Mouse (Mus musculus) brain, embryonic 14.5 days (tissue): Measurements from ENCODE around the gene Kazn.

Source experiments
- CTCF ChIP-seq: fragments of 200-500 bp; IDR thresholded peaks from 2 replicates; pipeline ENCODE4 v1.5.1; 2012; ENCODE audit warnings: inconsistent platforms, mild to moderate bottlenecking, moderate library complexity, borderline replicate concordance; ENCODE audit not compliant: insufficient read depth, insufficient read length; ENCODE audit errors: extremely low read depth
- POLR2A ChIP-seq: fragments of 200-500 bp; IDR thresholded peaks from 2 replicates; pipeline ENCODE4 v1.6.1; 2012; ENCODE audit warnings: mild to moderate bottlenecking, inconsistent platforms, borderline replicate concordance; ENCODE audit not compliant: poor library complexity, insufficient read depth, insufficient read length, severe bottlenecking; ENCODE audit errors: extremely low read depth

DNA sequence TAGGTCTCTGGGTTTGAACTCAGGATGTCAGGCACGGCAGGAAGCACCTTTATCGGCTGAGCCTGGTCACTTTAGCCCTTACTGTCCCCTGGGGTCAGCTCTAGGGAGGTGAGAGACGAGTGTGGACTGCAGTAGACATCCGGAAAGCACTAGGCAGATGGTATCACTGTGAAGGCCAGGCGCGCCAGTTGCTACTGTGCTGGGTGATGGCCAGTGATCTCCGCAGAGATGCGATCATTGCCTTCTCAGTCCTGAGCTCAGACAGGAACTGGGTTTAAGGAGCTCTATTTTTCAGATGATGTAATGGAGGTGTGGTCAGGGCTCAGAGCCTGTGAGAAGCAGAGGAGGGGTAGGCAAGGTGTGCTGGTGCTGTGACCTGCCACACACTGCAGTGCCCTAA, 183.6 kb downstream of the Kazn start:
- TF ChIP-seq CTCF = no peak
- TF ChIP-seq POLR2A = no peak
